Mouse (Mus musculus) megakaryocyte, embryonic 14.5 days (primary cell): ENCODE results near the gene Npc2. TPM values are rescaled to one million over a fixed set of nuclear protein-coding genes. Genes with fewer than 3 reads are reported as not detected.

Experiments used
- H3K27me3 ChIP-seq: replicated peaks from 2 replicates; pipeline ENCODE3; 2012; ENCODE audit warnings: inconsistent platforms
- H3K36me3 ChIP-seq: replicated peaks from 2 replicates; pipeline ENCODE3; 2012; ENCODE audit warnings: low read length, inconsistent platforms, mixed read lengths
- H3K4me1 ChIP-seq: 2 replicates; pipeline ENCODE4 v1.6.1; 2012; ENCODE audit warnings: inconsistent platforms
- H3K4me3 ChIP-seq: replicated peaks from 2 replicates; pipeline ENCODE3; 2012; ENCODE audit warnings: moderate library complexity, mild to moderate bottlenecking, inconsistent platforms
- H3K9me3 ChIP-seq: 2 replicates; pipeline ENCODE4 v1.6.1; 2012; ENCODE audit warnings: inconsistent platforms
- FLI1 ChIP-seq: IDR thresholded peaks from 2 replicates; pipeline ENCODE4 v1.6.1; 2012; ENCODE audit warnings: low read length, inconsistent platforms, mixed read lengths
- GATA1 ChIP-seq: IDR thresholded peaks from 3 replicates; pipeline ENCODE4 v1.6.1; 2012; ENCODE audit warnings: mixed read lengths, low read length, inconsistent platforms, borderline replicate concordance
- polyA plus RNA-seq: library from polyadenylated mRNA; stranded (reverse); fragments of >175 nt; gene quantifications from 2 replicates; pipeline ENCODE4 v1.2.3, GENCODE M21; 2012; ENCODE audit warnings: low replicate concordance; ENCODE audit not compliant: insufficient read depth

Gene Npc2
- polyA plus RNA-seq, 1 experiment: 286 TPM

GRCm38 (mm10) chr12:84707804-84708203 lies 65.1 kb downstream of the Npc2 start:
- Histone ChIP-seq H3K27me3 (peaks cover 42% of the 10 kb centered on the region), H3K4me3 (no peak overlapping the region), H3K9me3 (no peaks in the 10 kb centered on the region), H3K36me3 (no peaks in the 10 kb centered on the region), H3K4me1 (peaks cover 16% of the 10 kb centered on the region; the same call in 1 of the 2 replicates)
- TF ChIP-seq GATA1: no peak
- no peak for TF ChIP-seq FLI1

- TF ChIP-seq GATA1: no peak
- TF ChIP-seq FLI1: no peak
- Histone ChIP-seq H3K4me1 (peaks cover 16% of the 10 kb centered on the region; the same call in 1 of the 2 replicates), H3K36me3 (no peaks in the 10 kb centered on the region), H3K27me3 (peaks cover 49% of the 10 kb centered on the region), H3K9me3 (no peaks in the 10 kb centered on the region), H3K4me3 (no peak overlapping the region)
Measured at GRCm38 (mm10) chr12:84706886-84707285, 66.1 kb downstream of the Npc2 start.

Other genes with a start within 250 kb of the Npc2 start
- gene Vsx2, start 203.4 kb downstream of the Npc2 start, polyA plus RNA-seq: not detected in 2 replicates
- 1.2 TPM in 1 of 2 replicates, not detected in the other for gene Abcd4, start 155.7 kb downstream of the Npc2 start, polyA plus RNA-seq
- gene Vrtn, start 132.1 kb downstream of the Npc2 start, polyA plus RNA-seq: not detected in 2 replicates
- gene Syndig1l, start 74.3 kb downstream of the Npc2 start, polyA plus RNA-seq: 0.66 TPM in 1 of 2 replicates, not detected in the other
- 35.5 and 39.1 TPM in 2 replicates for gene Isca2, start 99 bp upstream of the Npc2 start, polyA plus RNA-seq
- gene Ltbp2, start 103.4 kb upstream of the Npc2 start, polyA plus RNA-seq: 1.8 and 16.4 TPM in 2 replicates
- gene Fcf1, start 197.7 kb upstream of the Npc2 start, polyA plus RNA-seq: 24.7 TPM in 1 of 2 replicates, not detected in the other
- gene Arel1, start 197.7 kb upstream of the Npc2 start, polyA plus RNA-seq: 0.71 and 1.1 TPM in 2 replicates
- gene Ylpm1, start 223.2 kb upstream of the Npc2 start, polyA plus RNA-seq: 6.7 and 8.8 TPM in 2 replicates